Mouse (Mus musculus) lung, adult 2 months (tissue): ENCODE data around the gene Arhgap24.

Experiments used
- CTCF ChIP-seq: fragments of 200-500 bp; IDR thresholded peaks from 2 replicates; pipeline ENCODE4 v1.5.1; 2011; ENCODE audit warnings: mild to moderate bottlenecking, low read length, control low read depth; ENCODE audit not compliant: insufficient read depth
- POLR2A ChIP-seq: fragments of 200-500 bp; IDR thresholded peaks from 2 replicates; pipeline ENCODE4 v1.6.1; 2011; ENCODE audit warnings: low read depth, mild to moderate bottlenecking, control low read depth, low read length, borderline replicate concordance; ENCODE audit errors: extremely low read depth

- no peak for TF ChIP-seq CTCF
- no peak for TF ChIP-seq POLR2A
Observed at GRCm38 (mm10) chr5:102550211-102550610, 69.0 kb downstream of the Arhgap24 start.
